Mouse (Mus musculus) forebrain, embryonic 14.5 days (tissue): Measurements from ENCODE around the gene Olfr102. TPM values are rescaled to one million over a fixed set of nuclear protein-coding genes. Genes with fewer than 3 reads are reported as not detected.

Experiments used
- ATAC-seq: fragments of 200-750 bp; cut with Nextera tagmentation; 2 replicates; pipeline ENCODE4 v1.8.0; 2017; ENCODE audit warnings: mild to moderate bottlenecking, moderate library complexity
- DNase-seq: peaks from one replicate; pipeline ENCODE4 v3.0.0-alpha.2; 2015; ENCODE audit warnings: low spot score
- H3K27ac ChIP-seq: fragments of 300-500 bp; sonication (generic); 2 replicates; pipeline ENCODE4 v1.5.1; 2014; ENCODE audit warnings: low read depth, mild to moderate bottlenecking, control low read depth, low read length, moderate library complexity
- H3K27me3 ChIP-seq: fragments of 300-500 bp; sonication (generic); replicated peaks from 2 replicates; pipeline ENCODE4 v1.6.1; 2014; ENCODE audit warnings: low read length, control low read depth, mixed read lengths; ENCODE audit not compliant: control insufficient read depth, insufficient read depth
- H3K36me3 ChIP-seq: fragments of 300-500 bp; sonication (generic); 2 replicates; pipeline ENCODE4 v1.6.1; 2014; ENCODE audit warnings: low read length, control low read depth; ENCODE audit not compliant: control insufficient read depth, insufficient read depth
- H3K4me1 ChIP-seq: fragments of 300-500 bp; sonication (generic); 2 replicates; pipeline ENCODE4 v1.6.1; 2014; ENCODE audit warnings: antibody characterized with exemption, low read length, control low read depth; ENCODE audit not compliant: control insufficient read depth, insufficient read depth
- H3K4me2 ChIP-seq: fragments of 300-500 bp; sonication (generic); 2 replicates; pipeline ENCODE4 v1.6.1; 2014; ENCODE audit warnings: mild to moderate bottlenecking, control low read depth, low read length
- H3K4me3 ChIP-seq: fragments of 300-500 bp; sonication (generic); 2 replicates; pipeline ENCODE4 v1.5.1; 2014; ENCODE audit warnings: low read depth, low read length, control low read depth
- H3K9ac ChIP-seq: fragments of 300-500 bp; sonication (generic); 2 replicates; pipeline ENCODE4 v1.6.1; 2014; ENCODE audit warnings: mild to moderate bottlenecking, low read length, control low read depth, moderate library complexity
- H3K9me3 ChIP-seq: fragments of 300-500 bp; sonication (generic); replicated peaks from 2 replicates; pipeline ENCODE4 v1.6.1; 2016; ENCODE audit warnings: low read length, control low read depth, mixed read lengths; ENCODE audit not compliant: control insufficient read depth
- WGBS: fragments of 180-500 bp; shearing (Covaris S2); extraction: QIAGEN DNeasy Blood & Tissue Kit; methylation state at CpG from one replicate; pipeline ENCODE4 v1.1.7; 2014; 5-methylcytosine and 5-hydroxymethylcytosine counted together
- polyA plus RNA-seq: library from polyadenylated mRNA; unstranded; fragments of >200 nt; fragmentation: Nextera tagmentation; extraction: Ambion mirVana; gene quantifications from 2 replicates; pipeline ENCODE4 v1.2.1, GENCODE M21; 2014

Olfr102 gene
- not detected in 2 replicates for polyA plus RNA-seq

GRCm38 (mm10) chr17:37316954-37317353 is at the start of gene Olfr102:
TSS of gene Olfr102 (minus strand) at chr17:37317054.
- DNase-seq, result no peak
- Histone ChIP-seq H3K9me3 (no peaks in the 10 kb centered on the region), H3K9ac (no peak within 1 kb of the TSS), H3K27me3 (no peaks in the 10 kb centered on the region), H3K4me3 (no peak within 1 kb of the TSS), H3K4me2 (no peak within 1 kb of the TSS), H3K4me1 (no peaks in the 10 kb centered on the region), H3K27ac (no peak within 1 kb of the TSS), H3K36me3 (no peaks in the 10 kb centered on the region)
- ATAC-seq, result no peak

GRCm38 (mm10) chr17:37359282-37359681 is 42.4 kb upstream of the Olfr102 start, which contains the start of gene Olfr104-ps:
TSS of gene Olfr104-ps (plus strand) at chr17:37359582.
- H3K27ac ChIP-seq, result no peak within 1 kb of the TSS
- H3K4me2 ChIP-seq, result no peak within 1 kb of the TSS
- no peak within 1 kb of the TSS for H3K4me3 ChIP-seq
- ATAC-seq, result no peak
- H3K4me1 ChIP-seq, result no peaks in the 10 kb centered on the region
- no peak within 1 kb of the TSS for H3K9ac ChIP-seq
- H3K27me3 ChIP-seq, result no peaks in the 10 kb centered on the region
- H3K9me3 ChIP-seq, result no peaks in the 10 kb centered on the region
- no peaks in the 10 kb centered on the region for H3K36me3 ChIP-seq
- no peak for DNase-seq

GRCm38 (mm10) chr17:37339598-37339997 is 22.7 kb upstream of the Olfr102 start, which contains the start of gene Olfr103:
TSS of gene Olfr103 (minus strand) at chr17:37339698.
- Histone ChIP-seq H3K27me3 (no peaks in the 10 kb centered on the region), H3K9me3 (no peaks in the 10 kb centered on the region), H3K27ac (no peak within 1 kb of the TSS), H3K4me2 (no peak within 1 kb of the TSS), H3K4me1 (no peaks in the 10 kb centered on the region), H3K36me3 (no peaks in the 10 kb centered on the region), H3K9ac (no peak within 1 kb of the TSS), H3K4me3 (no peak within 1 kb of the TSS)
- 86% methylated on average over 2 of the region's 2 CpGs for WGBS
- no peak for DNase-seq
- ATAC-seq, result no peak

- Histone ChIP-seq H3K9ac (no peak overlapping the region), H3K4me3 (no peak overlapping the region), H3K9me3 (no peaks in the 10 kb centered on the region), H3K36me3 (no peaks in the 10 kb centered on the region), H3K4me2 (no peak overlapping the region), H3K27me3 (no peaks in the 10 kb centered on the region), H3K4me1 (no peaks in the 10 kb centered on the region), H3K27ac (no peak overlapping the region)
- WGBS, result 65% methylated on average over 2 of the region's 2 CpGs
- ATAC-seq, result no peak
- no peak for DNase-seq
Measured at GRCm38 (mm10) chr17:37310146-37310699, 6.6 kb downstream of the Olfr102 start.

- no peak overlapping the region for H3K27ac ChIP-seq
- no peaks in the 10 kb centered on the region for H3K9me3 ChIP-seq
- ATAC-seq (no peak), DNase-seq (peak; percentile 4)
- H3K36me3 ChIP-seq, result no peaks in the 10 kb centered on the region
- no peak overlapping the region for H3K9ac ChIP-seq
- H3K4me3 ChIP-seq, result no peak overlapping the region
- H3K27me3 ChIP-seq, result no peaks in the 10 kb centered on the region
- H3K4me2 ChIP-seq, result no peak overlapping the region
- H3K4me1 ChIP-seq, result no peaks in the 10 kb centered on the region
- 45% methylated on average over 4 of the region's 4 CpGs for WGBS
Measured at GRCm38 (mm10) chr17:37308483-37308882, 8.4 kb downstream of the Olfr102 start.

- DNase-seq (no peak), ATAC-seq (no peak)
- H3K9ac ChIP-seq, result no peak within 1 kb of the TSS
- H3K27ac ChIP-seq, result no peak within 1 kb of the TSS
- H3K4me2 ChIP-seq, result no peak within 1 kb of the TSS
- H3K4me3 ChIP-seq, result no peak within 1 kb of the TSS
- H3K9me3 ChIP-seq, result no peaks in the 10 kb centered on the region
- H3K36me3 ChIP-seq, result no peaks in the 10 kb centered on the region
- no peaks in the 10 kb centered on the region for H3K4me1 ChIP-seq
- WGBS, result 88% methylated on average over 4 of the region's 4 CpGs
- no peaks in the 10 kb centered on the region for H3K27me3 ChIP-seq
Measured at GRCm38 (mm10) chr17:37304213-37304612, 12.6 kb downstream of the Olfr102 start, which contains the start of gene Olfr101. TSS of gene Olfr101 (minus strand) at chr17:37304313.

- no peak for ATAC-seq
- Histone ChIP-seq H3K27me3 (no peaks in the 10 kb centered on the region), H3K4me1 (no peaks in the 10 kb centered on the region), H3K9me3 (no peaks in the 10 kb centered on the region), H3K9ac (no peak within 1 kb of the TSS), H3K4me3 (no peak within 1 kb of the TSS), H3K4me2 (no peak within 1 kb of the TSS), H3K27ac (no peak within 1 kb of the TSS), H3K36me3 (no peaks in the 10 kb centered on the region)
- 71% methylated on average over 1 of the region's 1 CpGs for WGBS
- no peak for DNase-seq
Measured at GRCm38 (mm10) chr17:37283360-37283759, 33.5 kb downstream of the Olfr102 start, which contains the start of gene Olfr99. TSS of gene Olfr99 (minus strand) at chr17:37283460.

- Histone ChIP-seq H3K27ac (no peak overlapping the region), H3K4me2 (no peak overlapping the region), H3K9me3 (no peaks in the 10 kb centered on the region), H3K4me3 (no peak overlapping the region), H3K27me3 (no peaks in the 10 kb centered on the region), H3K9ac (no peak overlapping the region), H3K4me1 (no peaks in the 10 kb centered on the region), H3K36me3 (no peaks in the 10 kb centered on the region)
- WGBS, result 57% methylated on average over 1 of the region's 1 CpGs
- no peak for DNase-seq
- no peak for ATAC-seq
Measured at GRCm38 (mm10) chr17:37280331-37280730, 36.5 kb downstream of the Olfr102 start.

GRCm38 (mm10) chr17:37276573-37276972 is 40.3 kb downstream of the Olfr102 start:
- no peaks in the 10 kb centered on the region for H3K4me1 ChIP-seq
- ATAC-seq, result no peak

More at GRCm38 (mm10) chr17:37276573-37276972, 40.3 kb downstream of the Olfr102 start:
- Histone ChIP-seq H3K4me2 (no peak overlapping the region), H3K36me3 (no peaks in the 10 kb centered on the region), H3K4me3 (no peak overlapping the region), H3K9ac (no peak overlapping the region), H3K27me3 (no peaks in the 10 kb centered on the region), H3K27ac (no peak overlapping the region), H3K9me3 (no peaks in the 10 kb centered on the region)
- DNase-seq, result no peak
